Mouse (Mus musculus) CD8-positive naive resting alpha-beta T cell, adult 57 days (primary cell): Measurements from ENCODE around the gene Zfp874b. TPM values are rescaled to one million over a fixed set of nuclear protein-coding genes. Genes with fewer than 3 reads are reported as not detected.

ENCODE experiments used
- total RNA-seq: library from RNA; stranded (reverse); gene quantifications from one replicate; pipeline ENCODE4 v1.2.4, GENCODE M21; 2023

The Zfp874b gene
- total RNA-seq = 25.2 TPM

GRCm38 (mm10) chr13:67483625-67484423 is at the start of gene Zfp874b:
Zfp874b (minus strand) TSS chr13:67484258.

DNA sequence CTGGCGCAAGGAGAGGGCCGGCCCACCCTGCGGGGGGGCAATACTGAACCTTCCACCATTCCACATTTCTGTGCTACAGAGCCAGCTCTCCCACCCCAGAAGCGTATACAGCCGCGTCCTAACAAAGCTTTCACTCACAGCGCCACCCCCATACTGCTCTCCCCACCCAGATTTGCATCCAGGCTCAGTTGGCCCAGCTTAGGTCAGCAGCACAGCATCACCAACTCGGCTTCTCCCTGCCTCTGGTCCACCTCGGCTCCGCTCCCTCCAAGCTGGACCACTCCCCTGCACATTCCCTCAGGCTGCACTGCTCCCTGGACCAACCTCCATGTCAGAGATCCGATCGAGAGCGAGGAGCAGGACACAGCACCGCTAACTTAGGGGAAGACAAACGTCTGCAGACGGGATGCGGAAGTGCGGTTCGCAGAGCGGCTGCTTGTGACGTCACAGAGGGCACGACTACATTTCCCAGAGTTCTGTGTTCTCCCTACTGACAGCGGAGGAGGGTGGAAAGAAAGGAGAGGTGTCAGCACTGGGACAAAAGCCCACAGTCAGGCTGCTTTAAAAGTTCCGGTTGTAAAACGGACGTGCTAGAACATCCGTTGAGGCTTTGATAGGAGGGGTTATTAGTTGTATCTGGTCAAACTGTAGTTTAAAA is 41.8 kb upstream of the Zfp874b start, which contains the start of the genes Gm26965 and Zfp87:
Gene Gm26965, minus strand, starts transcription at position 399 of the 658 bp plus-strand sequence.
Gene Zfp87, minus strand, starts transcription at position 425 of the 658 bp plus-strand sequence.

DNA sequence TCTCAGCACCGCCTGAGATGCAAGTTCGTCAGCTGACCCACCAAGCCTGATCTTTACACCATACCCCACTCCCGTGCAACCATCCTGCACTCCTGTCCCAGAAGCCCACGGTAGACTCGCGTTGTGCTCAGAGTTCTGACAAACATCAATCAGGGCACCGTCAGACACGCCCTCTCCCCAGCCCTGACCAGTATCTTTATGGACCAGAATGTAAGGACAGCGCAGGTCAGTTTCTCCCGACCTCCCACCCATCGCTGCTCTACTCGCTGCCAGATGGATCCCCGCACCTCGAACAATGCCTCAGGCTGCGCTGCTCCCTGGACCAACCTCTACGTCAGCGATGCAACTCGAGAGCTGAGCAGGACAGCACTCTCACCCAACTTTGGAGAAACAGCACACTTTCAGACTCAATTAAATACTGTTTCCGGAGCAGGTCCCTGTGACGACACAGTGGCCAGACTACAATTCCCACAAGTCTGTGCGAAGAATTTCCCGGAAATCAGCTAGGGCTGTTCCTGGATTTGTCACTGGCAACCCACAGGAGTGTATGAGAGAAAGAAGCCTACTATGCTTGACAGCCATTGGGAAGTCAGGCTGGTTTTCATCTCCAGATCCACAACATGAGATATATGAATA is 16.1 kb upstream of the Zfp874b start, which contains the start of gene Zfp58:
Gene Zfp58, minus strand, starts transcription at position 472 of the 636 bp plus-strand sequence.

DNA sequence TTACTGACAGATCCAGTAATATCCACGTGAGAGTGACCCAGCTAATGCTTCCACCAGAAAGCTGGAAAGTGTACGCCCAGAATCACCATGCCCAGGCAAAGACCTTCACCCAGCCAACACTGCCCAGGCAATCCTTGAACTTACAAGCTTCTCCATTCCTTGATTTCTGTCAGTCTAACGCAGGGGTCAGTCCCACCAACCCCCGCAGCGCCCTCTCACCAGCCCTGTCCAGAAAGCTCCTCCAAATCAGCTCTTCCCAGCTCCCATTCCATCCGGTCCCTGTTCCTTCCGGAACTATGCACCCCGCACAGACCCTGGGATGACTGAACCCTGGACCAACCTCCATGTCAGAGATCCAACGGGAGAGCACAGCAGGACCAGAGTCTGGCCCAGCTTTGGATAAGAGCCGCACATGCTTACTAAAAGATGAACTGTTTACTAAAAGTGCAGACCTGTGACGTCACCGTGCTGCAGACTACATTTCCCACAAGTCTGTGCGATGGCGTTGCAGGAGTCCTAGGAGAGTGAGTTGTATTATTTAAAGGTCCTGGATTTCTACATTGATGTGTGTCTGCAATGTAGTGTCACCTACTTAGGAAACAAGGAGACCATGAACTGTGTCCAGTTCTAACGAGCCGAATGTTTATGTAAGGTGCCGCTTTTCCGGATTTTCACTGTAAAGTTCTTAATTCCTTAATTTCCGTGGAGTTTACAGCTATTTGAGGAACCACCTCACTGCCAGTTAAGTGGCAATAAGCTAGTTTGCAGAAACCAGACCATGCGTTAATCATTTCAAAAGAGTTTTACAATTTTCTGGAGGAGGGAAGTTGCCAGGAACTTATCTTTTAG is 32.7 kb downstream of the Zfp874b start, which contains the start of gene Zfp874a:
Gene Zfp874a, minus strand, starts transcription at position 453 of the 849 bp plus-strand sequence.

Other genes starting within 250 kb of the Zfp874b start
- gene Zfp458, start 205.8 kb downstream of the Zfp874b start, total RNA-seq = 2.2 TPM
- gene Zfp457, start 177.8 kb downstream of the Zfp874b start, total RNA-seq = 1.4 TPM
- 12.2 TPM for gene Zfp595, start 151.7 kb downstream of the Zfp874b start, total RNA-seq
- not detected for gene Gm28044, start 123.7 kb downstream of the Zfp874b start, total RNA-seq
- gene Zfp953, start 123.7 kb downstream of the Zfp874b start, total RNA-seq = 9.0 TPM
- gene Gm28041, start 108.5 kb downstream of the Zfp874b start, total RNA-seq = 3.4 TPM
- 7.4 TPM for gene Zfp456, start 108.4 kb downstream of the Zfp874b start, total RNA-seq
- gene Zfp429, start 84.4 kb downstream of the Zfp874b start, total RNA-seq = 19.0 TPM
- 3.3 TPM for gene Zfp459, start 62.8 kb downstream of the Zfp874b start, total RNA-seq
- gene Zfp874a, start 32.6 kb downstream of the Zfp874b start, total RNA-seq = 14.4 TPM
- 13.9 TPM for gene Zfp58, start 16.3 kb upstream of the Zfp874b start, total RNA-seq
- gene Gm26965, start 41.9 kb upstream of the Zfp874b start, total RNA-seq = not detected
- gene Zfp87, start 41.9 kb upstream of the Zfp874b start, total RNA-seq = 21.2 TPM
- 12.6 TPM for gene Zfp748, start 69.6 kb upstream of the Zfp874b start, total RNA-seq
- 19.2 TPM for gene Zfp729b, start 125.4 kb upstream of the Zfp874b start, total RNA-seq
- not detected for gene Gm49345, start 153.5 kb upstream of the Zfp874b start, total RNA-seq
- 10.6 TPM for gene Zfp729a, start 153.5 kb upstream of the Zfp874b start, total RNA-seq
- gene Zfp738, start 202.8 kb upstream of the Zfp874b start, total RNA-seq = 7.9 TPM
- 14.4 TPM for gene Zfp65, start 244.9 kb upstream of the Zfp874b start, total RNA-seq